In the genomic region with DNA sequence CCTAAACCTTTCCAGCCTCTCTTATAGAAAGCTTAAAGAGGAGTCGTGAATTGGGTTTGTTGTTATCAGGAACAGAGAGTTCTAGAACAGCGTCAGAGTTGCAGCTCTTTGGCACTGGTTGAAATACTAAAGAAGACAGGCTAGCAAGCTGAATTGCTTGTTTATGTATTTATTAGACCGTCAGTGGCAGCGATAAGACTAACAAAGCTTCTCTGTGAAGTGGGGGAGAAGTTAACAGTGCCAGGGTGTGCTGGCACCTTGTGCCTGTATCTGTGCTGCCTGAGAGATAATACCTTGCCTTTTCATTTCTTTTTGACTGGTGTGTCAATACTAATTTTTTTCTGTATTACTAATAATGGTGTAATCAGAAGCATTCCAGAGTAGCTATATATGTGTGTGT, we compare ENCODE assay signal across 16 mouse cellular contexts. TPM values are rescaled to one million over a fixed set of nuclear protein-coding genes. Genes with fewer than 3 reads are reported as not detected.
A peak's percentile ranks its signal among the peaks of the same experiment; 100 is the strongest.
DNase-seq lines count a peak whose midpoint lies in the region; ATAC-seq and TF ChIP-seq lines count a peak whose summit lies in the region.
"Had no signal": no experiment of that assay in that cellular context is flagged by ENCODE, and none has a peak within 500 bp of the region (broad histone marks: within the 10 kb centered on the region; RNA-seq: fewer than 3 reads in every experiment).

No protein-coding gene starts in this region.

- no peak for DNase-seq in forebrain, embryonic 11.5 days (ENCODE audit: low spot score)
- no peak for DNase-seq in forebrain, postnatal 0 days
- no peak for DNase-seq in liver, embryonic 11.5 days (ENCODE audit: low spot score)
- no peak for DNase-seq in liver
- DNase-seq in ovary, adult 18-20 months (ENCODE audit: low spot score): no peak
- DNase-seq: adrenal gland, adult 8-10 months; cerebellum, postnatal 25 days; kidney, postnatal 14 days; lung, postnatal 4 days; right cerebral cortex, adult 18-20 months; thymus, adult 18-20 months had no signal

- peaks cover 14% of the 10 kb centered on the region for H3K4me1 ChIP-seq in forebrain, embryonic 11.5 days (replicated peaks; ENCODE audit: control insufficient read depth, insufficient read depth, low read length)
- H3K4me1 ChIP-seq in forebrain, postnatal 0 days (ENCODE audit: insufficient read depth): peaks cover 11% of the 10 kb centered on the region; the same call in 1 of the 2 replicates
- peaks cover 20% of the 10 kb centered on the region for H3K4me1 ChIP-seq in liver, embryonic 11.5 days (replicated peaks; ENCODE audit: control insufficient read depth, insufficient read depth, low read length)
- H3K4me1 ChIP-seq in liver, embryonic 15.5 days (replicated peaks): peaks cover 42% of the 10 kb centered on the region
- peaks cover 29% of the 10 kb centered on the region for H3K4me1 ChIP-seq in neural tube, embryonic 12.5 days
- peaks cover 27% of the 10 kb centered on the region for H3K4me1 ChIP-seq in kidney, embryonic 16.5 days (ENCODE audit: insufficient read depth, low read length)

- H3K27ac ChIP-seq in forebrain, embryonic 11.5 days (ENCODE audit: low read depth, low read length): no peak overlapping the region
- H3K27ac ChIP-seq in forebrain, postnatal 0 days (ENCODE audit: low read depth, low read length): no peak overlapping the region
- no peak overlapping the region for H3K27ac ChIP-seq in liver, embryonic 11.5 days (ENCODE audit: low read depth, low read length)
- H3K27ac ChIP-seq in liver, embryonic 15.5 days (replicated peaks): no peak overlapping the region
- H3K27ac ChIP-seq in neural tube, embryonic 12.5 days: no peak overlapping the region
- H3K27ac ChIP-seq in kidney, embryonic 16.5 days (ENCODE audit: low read length): no peak overlapping the region
- H3K27ac ChIP-seq: embryonic facial prominence, embryonic 13.5 days had no signal

- no peak for ATAC-seq in forebrain, embryonic 11.5 days (replicated peaks; ENCODE audit: low FRiP score)
- ATAC-seq in forebrain, postnatal 0 days: no peak
- no peak for ATAC-seq in liver, embryonic 11.5 days (replicated peaks; ENCODE audit: low FRiP score)
- no peak for ATAC-seq in liver, embryonic 15.5 days (ENCODE audit: insufficient read depth)
- ATAC-seq in neural tube, embryonic 12.5 days (ENCODE audit: low FRiP score, low read depth): no peak
- no peak for ATAC-seq in kidney, embryonic 16.5 days (ENCODE audit: low FRiP score, low TSS enrichment)
- ATAC-seq: inflammation-experienced regulatory T-cells, adult 6 months had no signal

- 58% methylated on average over 4 of the region's 4 CpGs for WGBS in forebrain, embryonic 11.5 days
- 36% methylated on average over 4 of the region's 4 CpGs for WGBS in forebrain, postnatal 0 days
- 45% methylated on average over 4 of the region's 4 CpGs for WGBS in liver, embryonic 11.5 days
- 40% methylated on average over 4 of the region's 4 CpGs for WGBS in liver, embryonic 15.5 days (ENCODE audit: insufficient replicate concordance)
- 38% methylated on average over 4 of the region's 4 CpGs for WGBS in neural tube, embryonic 12.5 days
- 63% methylated on average over 4 of the region's 4 CpGs for WGBS in kidney, embryonic 16.5 days

- TF ChIP-seq CTCF in forebrain, postnatal 0 days (IDR thresholded peaks at IDR 0.05; ENCODE audit: low read depth): no peak

- no peaks in the 10 kb centered on the region for H3K27me3 ChIP-seq in forebrain, embryonic 11.5 days (ENCODE audit: control insufficient read depth, insufficient read depth, low read length)
- no peaks in the 10 kb centered on the region for H3K27me3 ChIP-seq in forebrain, postnatal 0 days (ENCODE audit: insufficient read depth, low read length)
- H3K27me3 ChIP-seq in liver, embryonic 11.5 days (replicated peaks; ENCODE audit: control insufficient read depth, insufficient read depth, low read length): no peaks in the 10 kb centered on the region
- H3K27me3 ChIP-seq in liver, embryonic 15.5 days: no peaks in the 10 kb centered on the region
- no peaks in the 10 kb centered on the region for H3K27me3 ChIP-seq in neural tube, embryonic 12.5 days (replicated peaks)
- H3K27me3 ChIP-seq in kidney, embryonic 16.5 days (ENCODE audit: insufficient read depth, low read length): no peaks in the 10 kb centered on the region
- H3K27me3 ChIP-seq: embryonic facial prominence, embryonic 13.5 days had no signal

- H3K9ac ChIP-seq in forebrain, embryonic 11.5 days (ENCODE audit: low read length): no peak overlapping the region
- H3K9ac ChIP-seq in forebrain, postnatal 0 days: no peak overlapping the region
- no peak overlapping the region for H3K9ac ChIP-seq in liver, embryonic 11.5 days (ENCODE audit: low read depth, low read length)
- no peak overlapping the region for H3K9ac ChIP-seq in liver, embryonic 15.5 days
- no peak overlapping the region for H3K9ac ChIP-seq in neural tube, embryonic 12.5 days
- H3K9ac ChIP-seq in kidney, embryonic 16.5 days (replicated peaks; ENCODE audit: low read length): no peak overlapping the region
- H3K9ac ChIP-seq: embryonic facial prominence, embryonic 13.5 days had no signal

- peak overlapping the region; percentile 24; the same call in 1 of the 2 replicates for H3K4me2 ChIP-seq in forebrain, embryonic 11.5 days (ENCODE audit: low read depth, low read length, severe bottlenecking)
- no peak overlapping the region for H3K4me2 ChIP-seq in forebrain, postnatal 0 days (ENCODE audit: low read depth)
- H3K4me2 ChIP-seq in liver, embryonic 11.5 days: 0 out of 2 replicates have a peak overlapping the region, but pooled peaks have one; percentile 12
- H3K4me2 ChIP-seq in liver, embryonic 15.5 days: peak overlapping the region; percentile 24; the same call in 1 of the 2 replicates
- peak overlapping the region; percentile 49 for H3K4me2 ChIP-seq in neural tube, embryonic 12.5 days (replicated peaks)
- H3K4me2 ChIP-seq in kidney, embryonic 16.5 days (replicated peaks; ENCODE audit: low read depth, low read length): no peak overlapping the region

- no peaks in the 10 kb centered on the region for H3K36me3 ChIP-seq in forebrain, embryonic 11.5 days (ENCODE audit: control insufficient read depth, insufficient read depth, low read length)
- H3K36me3 ChIP-seq in forebrain, postnatal 0 days (ENCODE audit: insufficient read depth): no peaks in the 10 kb centered on the region
- H3K36me3 ChIP-seq in liver, embryonic 11.5 days (ENCODE audit: control insufficient read depth, insufficient read depth, low read length): no peaks in the 10 kb centered on the region
- no peaks in the 10 kb centered on the region for H3K36me3 ChIP-seq in liver, embryonic 15.5 days (replicated peaks)
- no peaks in the 10 kb centered on the region for H3K36me3 ChIP-seq in neural tube, embryonic 12.5 days
- H3K36me3 ChIP-seq in kidney, embryonic 16.5 days (ENCODE audit: insufficient read depth, low read length): no peaks in the 10 kb centered on the region
- H3K36me3 ChIP-seq: embryonic facial prominence, embryonic 13.5 days had no signal

- H3K4me3 ChIP-seq in forebrain, embryonic 11.5 days (ENCODE audit: low read depth, low read length): no peak overlapping the region
- no peak overlapping the region for H3K4me3 ChIP-seq in forebrain, postnatal 0 days (ENCODE audit: low read depth, low read length)
- H3K4me3 ChIP-seq in liver, embryonic 11.5 days (ENCODE audit: low read depth, low read length): no peak overlapping the region
- no peak overlapping the region for H3K4me3 ChIP-seq in liver, embryonic 15.5 days (replicated peaks)
- H3K4me3 ChIP-seq in neural tube, embryonic 12.5 days: peak overlapping the region; percentile 11; the same call in 1 of the 2 replicates
- H3K4me3 ChIP-seq in kidney, embryonic 16.5 days (ENCODE audit: low read length): no peak overlapping the region
- H3K4me3 ChIP-seq: embryonic facial prominence, embryonic 13.5 days had no signal

- H3K9me3 ChIP-seq in forebrain, embryonic 11.5 days (ENCODE audit: control insufficient read depth, low read length): no peaks in the 10 kb centered on the region
- H3K9me3 ChIP-seq in forebrain, postnatal 0 days (ENCODE audit: low read length): no peaks in the 10 kb centered on the region
- H3K9me3 ChIP-seq in liver, embryonic 11.5 days (ENCODE audit: control insufficient read depth, low read length): no peaks in the 10 kb centered on the region
- H3K9me3 ChIP-seq in liver, embryonic 15.5 days (replicated peaks): no peaks in the 10 kb centered on the region
- H3K9me3 ChIP-seq in neural tube, embryonic 12.5 days: no peaks in the 10 kb centered on the region
- H3K9me3 ChIP-seq in kidney, embryonic 16.5 days (ENCODE audit: low read length): no peaks in the 10 kb centered on the region
- H3K9me3 ChIP-seq: embryonic facial prominence, embryonic 13.5 days had no signal

RNA-seq across cellular contexts. Expression of a gene that starts 2.2 kb away (rescaled TPM):
- polyA plus RNA-seq in forebrain, embryonic 11.5 days (2014; fragmentation: Nextera tagmentation; extraction: Ambion mirVana): 53.7 and 58.6 TPM in 2 replicates
- total RNA-seq in forebrain, postnatal 0 days (2014; rRNA removed): 14.5 and 22.6 TPM in 2 replicates
- 15.6 and 24.9 TPM in 2 replicates for polyA plus RNA-seq in forebrain, postnatal 0 days (2015; fragmentation: Nextera tagmentation; extraction: Ambion mirVana)
- 18.5 and 23.5 TPM in 2 replicates for polyA plus RNA-seq in liver, embryonic 11.5 days (2014; fragmentation: Nextera tagmentation; extraction: Ambion mirVana)
- polyA plus RNA-seq in liver, embryonic 15.5 days (2015; fragmentation: Nextera tagmentation; extraction: Ambion mirVana): 9.8 and 9.9 TPM in 2 replicates
- polyA plus RNA-seq in neural tube, embryonic 12.5 days (2016; fragmentation: Nextera tagmentation; extraction: Ambion mirVana): 66.4 and 72.9 TPM in 2 replicates
- polyA plus RNA-seq in kidney, embryonic 16.5 days (2015; fragmentation: Nextera tagmentation; extraction: Ambion mirVana): 35.8 and 38.6 TPM in 2 replicates

RNA-seq across cellular contexts. Expression of a gene that starts 46.9 kb away (rescaled TPM):
- 27.7 and 28.1 TPM in 2 replicates for polyA plus RNA-seq in forebrain, embryonic 11.5 days (2014; fragmentation: Nextera tagmentation; extraction: Ambion mirVana)
- total RNA-seq in forebrain, postnatal 0 days (2014; rRNA removed): 17.2 and 18.1 TPM in 2 replicates
- 21.2 and 24.7 TPM in 2 replicates for polyA plus RNA-seq in forebrain, postnatal 0 days (2015; fragmentation: Nextera tagmentation; extraction: Ambion mirVana)
- polyA plus RNA-seq in liver, embryonic 11.5 days (2014; fragmentation: Nextera tagmentation; extraction: Ambion mirVana): 22.4 and 25.8 TPM in 2 replicates
- polyA plus RNA-seq in liver, embryonic 15.5 days (2015; fragmentation: Nextera tagmentation; extraction: Ambion mirVana): 19.2 and 19.6 TPM in 2 replicates
- 43.2 and 45.4 TPM in 2 replicates for polyA plus RNA-seq in neural tube, embryonic 12.5 days (2016; fragmentation: Nextera tagmentation; extraction: Ambion mirVana)
- 25.5 and 29.3 TPM in 2 replicates for polyA plus RNA-seq in kidney, embryonic 16.5 days (2015; fragmentation: Nextera tagmentation; extraction: Ambion mirVana)

Comparison
In these comparisons a context has a peak if more than half of its experiments do, and no peak if none do; other contexts are left out.
1. H3K4me2 ChIP-seq: peak in forebrain, embryonic 11.5 days (single experiment), liver, embryonic 11.5 days (single experiment), liver, embryonic 15.5 days (single experiment) and neural tube, embryonic 12.5 days (single experiment); none in forebrain, postnatal 0 days (single experiment) and kidney, embryonic 16.5 days (single experiment).